Mouse (Mus musculus): ENCODE data around the gene C1d. TPM values are rescaled to one million over a fixed set of nuclear protein-coding genes. Genes with fewer than 3 reads are reported as not detected.

C1d gene
- polyA plus RNA-seq (2017; shearing (Covaris generic)): 31.5 TPM

DNA sequence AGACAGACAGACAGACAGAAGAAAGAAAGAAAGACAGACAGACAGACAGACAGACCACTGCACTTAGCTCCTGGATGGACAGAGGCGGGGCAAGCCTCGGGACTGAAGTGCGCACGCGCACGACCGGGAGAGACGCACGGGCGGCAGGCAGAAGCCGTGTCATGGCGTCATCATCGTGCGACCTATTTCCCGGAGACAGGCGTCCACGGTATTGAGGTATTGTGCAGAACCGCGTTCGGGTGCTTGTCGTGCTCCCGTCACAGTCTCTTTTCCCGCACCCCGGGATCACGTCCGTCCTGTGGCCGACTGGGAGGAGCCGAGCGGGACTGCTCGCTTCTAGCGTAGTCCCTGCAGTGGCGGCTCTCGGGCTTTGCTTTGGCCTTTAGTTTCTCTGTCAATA lies at the start of gene C1d:
TSS of gene C1d (plus strand) at position 137 of the 400 bp plus-strand sequence.

DNA sequence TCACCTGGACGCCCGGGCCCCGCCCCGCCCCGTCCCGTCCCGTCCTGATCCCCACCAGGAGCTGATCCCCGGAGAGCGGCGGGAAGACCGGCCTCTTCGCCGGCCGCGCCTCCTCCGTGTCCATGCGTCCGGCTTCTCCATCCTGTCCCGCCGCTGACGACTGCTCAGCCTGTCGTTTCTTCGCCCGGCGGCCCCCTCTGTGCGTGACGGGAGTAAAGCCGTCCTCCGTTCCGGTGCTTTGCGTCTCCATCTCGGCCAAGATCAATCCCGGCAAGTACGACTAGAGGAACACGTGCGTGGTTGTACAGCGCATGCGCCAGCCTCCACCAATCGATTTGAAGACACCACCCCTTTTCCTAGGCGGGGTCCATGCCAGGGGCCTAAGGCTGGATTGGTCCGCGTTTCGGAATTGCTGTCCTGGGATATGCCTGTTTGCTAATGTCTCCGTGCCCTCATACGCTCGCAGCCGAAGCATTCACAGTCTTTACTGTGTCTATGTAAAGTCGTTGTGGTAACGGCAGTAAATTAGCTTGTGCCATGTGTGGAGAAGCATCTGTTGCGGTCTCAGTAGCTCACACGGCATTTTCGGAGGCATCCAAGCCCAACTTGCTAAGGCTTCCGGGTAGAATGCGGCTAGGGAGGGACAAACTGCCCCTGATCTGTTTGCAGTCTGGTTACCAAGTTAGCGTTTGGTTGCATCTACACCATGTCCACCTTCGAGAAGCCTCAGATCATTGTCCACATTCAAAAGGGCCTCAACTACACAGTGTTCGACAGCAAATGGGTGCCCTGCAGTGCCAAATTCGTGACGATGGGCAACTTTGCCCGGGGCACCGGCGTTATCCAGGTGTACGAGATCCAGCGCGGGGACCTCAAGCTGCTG lies 45.9 kb upstream of the C1d start, which contains the start of gene Pno1:
TSS of gene Pno1 (minus strand) at position 311 of the 883 bp plus-strand sequence.

Other genes with a start within 250 kb of the C1d start
- 10.1 TPM for gene Cnrip1, start 206.0 kb upstream of the C1d start, polyA plus RNA-seq (2017; shearing (Covaris generic))
- gene Plek, start 205.2 kb upstream of the C1d start, polyA plus RNA-seq (2017; shearing (Covaris generic)): 90.0 TPM
- gene Ppp3r1, start 98.3 kb upstream of the C1d start, polyA plus RNA-seq (2017; shearing (Covaris generic)): 74.8 TPM
- gene Wdr92, start 75.5 kb upstream of the C1d start, polyA plus RNA-seq (2017; shearing (Covaris generic)): 13.6 TPM
- gene Pno1, start 46.0 kb upstream of the C1d start, polyA plus RNA-seq (2017; shearing (Covaris generic)): 42.3 TPM